Mouse (Mus musculus) ovary, postnatal 10 days (tissue): ENCODE measurements at regions not wholly inside any gene's neighbourhood (a gene's known extent, or its start where the extent isn't known, plus 50 kb on each side); places are given as distances from the start of the nearest gene placed in this dataset.
A peak's percentile ranks its signal among the peaks of the same experiment; 100 is the strongest.
"Not testable (repeated sequence)": the region's sequence is repeated elsewhere in the genome, so short reads cannot be mapped to it uniquely, and the experiment has no call there.

Experiments
- DNase-seq: peaks from one replicate; pipeline ENCODE4 v3.0.0; 2022; ENCODE audit warnings: low spot score

- DNase-seq, result no peak
Observed at GRCm38 (mm10) chr4:101366905-101367679, 52.0 kb upstream of the Ak4 start.

GRCm38 (mm10) chr4:101365299-101365698 lies 53.8 kb upstream of the Ak4 start:
- DNase-seq, result no peak

GRCm38 (mm10) chr4:101364716-101365115 lies 54.4 kb upstream of the Ak4 start:
- DNase-seq, result no peak

- not testable (repeated sequence) for DNase-seq
Observed at GRCm38 (mm10) chr4:101363231-101363630, 55.8 kb upstream of the Ak4 start.

- no peak for DNase-seq
Observed at GRCm38 (mm10) chr4:101361779-101362178, 57.3 kb upstream of the Ak4 start.

- no peak for DNase-seq
Observed at GRCm38 (mm10) chr4:101360296-101360695, 58.8 kb upstream of the Ak4 start.

GRCm38 (mm10) chr4:101359119-101359518 lies 60.0 kb upstream of the Ak4 start:
- DNase-seq, result no peak

- DNase-seq, result no peak
Observed at GRCm38 (mm10) chr4:101358525-101358924, 60.6 kb upstream of the Ak4 start.

GRCm38 (mm10) chr4:101357923-101358322 lies 61.2 kb upstream of the Ak4 start:
- DNase-seq, result no peak

GRCm38 (mm10) chr4:101356954-101357891 lies 61.9 kb upstream of the Ak4 start:
- peak; percentile 48 for DNase-seq

GRCm38 (mm10) chr4:101356093-101356953 lies 62.8 kb upstream of the Ak4 start:
- DNase-seq, result peak; percentile 71

- peak; percentile 33 for DNase-seq
Observed at GRCm38 (mm10) chr4:101355431-101356092, 63.5 kb upstream of the Ak4 start.

- peak; percentile 46 for DNase-seq
Observed at GRCm38 (mm10) chr4:101354951-101355350, 64.1 kb upstream of the Ak4 start.

GRCm38 (mm10) chr4:101354086-101354855 lies 64.8 kb upstream of the Ak4 start:
- DNase-seq, result no peak

GRCm38 (mm10) chr4:101352178-101352577 lies 66.9 kb upstream of the Ak4 start:
- DNase-seq, result no peak

GRCm38 (mm10) chr4:101351716-101352115 lies 67.4 kb upstream of the Ak4 start:
- no peak for DNase-seq

GRCm38 (mm10) chr4:101350656-101351055 lies 68.4 kb upstream of the Ak4 start:
- DNase-seq, result no peak

- DNase-seq, result no peak
Observed at GRCm38 (mm10) chr4:101350222-101350621, 68.9 kb upstream of the Ak4 start.

GRCm38 (mm10) chr4:101349413-101349812 lies 69.7 kb upstream of the Ak4 start:
- no peak for DNase-seq

GRCm38 (mm10) chr4:101347309-101347708 lies 71.8 kb upstream of the Ak4 start:
- no peak for DNase-seq
